30 mouse cellular contexts compared by ENCODE assay signal in genomic region chr11:88493795-88494559, GRCm38 (mm10).
DNase-seq lines count a peak whose midpoint lies in the region; ATAC-seq and TF ChIP-seq lines count a peak whose summit lies in the region.
"Had no signal": no experiment of that assay in that cellular context is flagged by ENCODE, and none has a peak within 500 bp of the region (broad histone marks: within the 10 kb centered on the region; RNA-seq: fewer than 3 reads in every experiment).

No protein-coding gene starts in this region.

- H3K4me3 ChIP-seq in forebrain, embryonic 13.5 days = no peak overlapping the region
- no peak overlapping the region for H3K4me3 ChIP-seq in forebrain, embryonic 11.5 days (ENCODE audit: low read depth, low read length)
- H3K4me3 ChIP-seq in hindbrain, embryonic 16.5 days (ENCODE audit: low read length) = no peak overlapping the region
- H3K4me3 ChIP-seq in hindbrain, postnatal 0 days (ENCODE audit: low read length) = no peak overlapping the region
- no peak overlapping the region for H3K4me3 ChIP-seq in spleen, adult 2 months (ENCODE audit: extremely low read depth, insufficient read depth, insufficient read length)
- H3K4me3 ChIP-seq: heart, embryonic 10.5 days; heart, embryonic 15.5 days; kidney, embryonic 15.5 days; layer of hippocampus, adult 2 months; left cerebral cortex, adult 2 months; limb, embryonic 12.5 days; liver, embryonic 15.5 days had no signal

- ATAC-seq in forebrain, embryonic 13.5 days = no peak
- ATAC-seq in forebrain, embryonic 11.5 days (replicated peaks; ENCODE audit: low FRiP score) = no peak
- ATAC-seq in hindbrain, embryonic 16.5 days = no peak
- no peak for ATAC-seq in hindbrain, postnatal 0 days
- ATAC-seq: Patski had no signal

- no peak for TF ChIP-seq POLR2A in spleen, adult 2 months (IDR thresholded peaks at IDR 0.05; ENCODE audit: low read depth, low read length)

- H3K9me3 ChIP-seq in forebrain, embryonic 13.5 days (replicated peaks) = no peaks in the 10 kb centered on the region
- no peaks in the 10 kb centered on the region for H3K9me3 ChIP-seq in forebrain, embryonic 11.5 days (ENCODE audit: control insufficient read depth, low read length)
- no peaks in the 10 kb centered on the region for H3K9me3 ChIP-seq in hindbrain, embryonic 16.5 days (ENCODE audit: control insufficient read depth, low read length)
- H3K9me3 ChIP-seq in hindbrain, postnatal 0 days (ENCODE audit: low read length) = no peaks in the 10 kb centered on the region
- H3K9me3 ChIP-seq: heart, embryonic 10.5 days; heart, embryonic 15.5 days; kidney, embryonic 15.5 days; limb, embryonic 12.5 days; liver, embryonic 15.5 days had no signal

- DNase-seq in forebrain, embryonic 11.5 days (ENCODE audit: low spot score) = no peak
- DNase-seq in hindbrain, postnatal 0 days (ENCODE audit: low spot score) = no peak
- peak; percentile 22 to 45 for DNase-seq in spleen, adult 2 months (ENCODE audit: low read depth in 1 of 2, low spot score in 2 of 2)
- no peak for DNase-seq in spleen, adult 12 weeks (ENCODE audit: low spot score)
- peak; percentile 67 for DNase-seq in splenic B cell, adult 2 months (ENCODE audit: low read depth, low spot score)
- no peak for DNase-seq in kidney, postnatal 14 days
- DNase-seq: adrenal gland, postnatal 14 days; cerebellum, adult 11 months; cerebellum, adult 9-10 months; cerebellum, postnatal 36 days; gastrocnemius, postnatal 14 days; heart, postnatal 36 days; kidney, adult 18-20 months; kidney, postnatal 36 days; lung, embryonic 14.5 days; lung, postnatal 14 days; right cerebral cortex, postnatal 4 days; thymus, adult 18-20 months; thymus, postnatal 25 days had no signal

- no peak overlapping the region for H3K9ac ChIP-seq in forebrain, embryonic 13.5 days
- H3K9ac ChIP-seq in forebrain, embryonic 11.5 days (ENCODE audit: low read length) = no peak overlapping the region
- no peak overlapping the region for H3K9ac ChIP-seq in hindbrain, embryonic 16.5 days (ENCODE audit: low read depth, low read length)
- no peak overlapping the region for H3K9ac ChIP-seq in hindbrain, postnatal 0 days (replicated peaks; ENCODE audit: low read length)
- H3K9ac ChIP-seq: heart, embryonic 15.5 days; kidney, embryonic 15.5 days; limb, embryonic 12.5 days; liver, embryonic 15.5 days; lung, embryonic 14.5 days had no signal

- peak overlapping the region; percentile 25 for H3K27ac ChIP-seq in forebrain, embryonic 13.5 days
- no peak overlapping the region for H3K27ac ChIP-seq in forebrain, embryonic 11.5 days (ENCODE audit: low read depth, low read length)
- peak overlapping the region; percentile 29; the same call in 1 of the 2 replicates for H3K27ac ChIP-seq in hindbrain, embryonic 16.5 days (ENCODE audit: low read depth, low read length)
- H3K27ac ChIP-seq in hindbrain, postnatal 0 days = no peak overlapping the region
- no peak overlapping the region for H3K27ac ChIP-seq in spleen, adult 2 months (ENCODE audit: insufficient read depth, low read length)
- H3K27ac ChIP-seq: heart, embryonic 10.5 days; heart, embryonic 15.5 days; kidney, embryonic 15.5 days; layer of hippocampus, adult 2 months; left cerebral cortex, adult 2 months; limb, embryonic 12.5 days; liver, embryonic 15.5 days; stomach, postnatal 0 days had no signal

- no peak overlapping the region for H3K4me2 ChIP-seq in forebrain, embryonic 13.5 days
- H3K4me2 ChIP-seq in forebrain, embryonic 11.5 days (ENCODE audit: low read depth, low read length, severe bottlenecking) = no peak overlapping the region
- H3K4me2 ChIP-seq in hindbrain, embryonic 16.5 days (ENCODE audit: low read length) = no peak overlapping the region
- no peak overlapping the region for H3K4me2 ChIP-seq in hindbrain, postnatal 0 days (ENCODE audit: low read depth, low read length)
- H3K4me2 ChIP-seq: heart, embryonic 15.5 days; kidney, embryonic 15.5 days; limb, embryonic 12.5 days; liver, embryonic 15.5 days; lung, embryonic 14.5 days had no signal

- H3K27me3 ChIP-seq in forebrain, embryonic 13.5 days = no peaks in the 10 kb centered on the region
- H3K27me3 ChIP-seq in forebrain, embryonic 11.5 days (ENCODE audit: control insufficient read depth, insufficient read depth, low read length) = no peaks in the 10 kb centered on the region
- no peaks in the 10 kb centered on the region for H3K27me3 ChIP-seq in hindbrain, embryonic 16.5 days (replicated peaks; ENCODE audit: control insufficient read depth, insufficient read depth, low read length)
- H3K27me3 ChIP-seq in hindbrain, postnatal 0 days (ENCODE audit: insufficient read depth, low read length) = no peaks in the 10 kb centered on the region
- no peaks in the 10 kb centered on the region for H3K27me3 ChIP-seq in spleen, adult 2 months (ENCODE audit: control insufficient read depth, insufficient read depth, low read length)
- H3K27me3 ChIP-seq in splenic B cell, adult 2 months (ENCODE audit: control insufficient read depth, insufficient read depth, low read length, poor library complexity, severe bottlenecking) = no peaks in the 10 kb centered on the region
- H3K27me3 ChIP-seq: heart, embryonic 15.5 days; kidney, embryonic 15.5 days; limb, embryonic 12.5 days; liver, embryonic 15.5 days; Patski had no signal

- no peaks in the 10 kb centered on the region for H3K36me3 ChIP-seq in forebrain, embryonic 13.5 days (ENCODE audit: poor library complexity, severe bottlenecking)
- no peaks in the 10 kb centered on the region for H3K36me3 ChIP-seq in forebrain, embryonic 11.5 days (ENCODE audit: control insufficient read depth, insufficient read depth, low read length)
- no peaks in the 10 kb centered on the region for H3K36me3 ChIP-seq in hindbrain, embryonic 16.5 days (ENCODE audit: control insufficient read depth, insufficient read depth, low read length)
- no peaks in the 10 kb centered on the region for H3K36me3 ChIP-seq in hindbrain, postnatal 0 days (ENCODE audit: insufficient read depth, low read length)
- no peaks in the 10 kb centered on the region for H3K36me3 ChIP-seq in spleen, adult 2 months (ENCODE audit: control insufficient read depth, insufficient read depth, low read length)
- H3K36me3 ChIP-seq in splenic B cell, adult 2 months (ENCODE audit: control insufficient read depth, insufficient read depth, low read length, poor library complexity, severe bottlenecking) = no peaks in the 10 kb centered on the region
- H3K36me3 ChIP-seq: heart, embryonic 15.5 days; limb, embryonic 12.5 days; liver, embryonic 15.5 days had no signal

- TF ChIP-seq CTCF in hindbrain, postnatal 0 days (IDR thresholded peaks at IDR 0.05; ENCODE audit: low read depth) = no peak
- no peak for TF ChIP-seq CTCF in spleen, adult 2 months (IDR thresholded peaks at IDR 0.05; ENCODE audit: extremely low read depth, insufficient read depth, insufficient read length, insufficient replicate concordance)

- H3K4me1 ChIP-seq in forebrain, embryonic 13.5 days = peaks cover 55% of the 10 kb centered on the region
- 0 out of 2 replicates have a peak, but pooled peaks cover 12% of the 10 kb centered on the region for H3K4me1 ChIP-seq in forebrain, embryonic 11.5 days (replicated peaks; ENCODE audit: control insufficient read depth, insufficient read depth, low read length)
- H3K4me1 ChIP-seq in hindbrain, embryonic 16.5 days (ENCODE audit: control insufficient read depth, insufficient read depth, low read depth, low read length) = peaks cover 33% of the 10 kb centered on the region
- peaks cover 27% of the 10 kb centered on the region for H3K4me1 ChIP-seq in hindbrain, postnatal 0 days (ENCODE audit: insufficient read depth, low read length)
- H3K4me1 ChIP-seq in spleen, adult 2 months (ENCODE audit: control insufficient read depth, insufficient read depth, insufficient read length) = peaks cover 3% of the 10 kb centered on the region; the same call in 1 of the 2 replicates

- WGBS in forebrain, embryonic 13.5 days = 92% methylated on average over 18 of the region's 18 CpGs
- WGBS in forebrain, embryonic 11.5 days = 89% methylated on average over 18 of the region's 18 CpGs
- WGBS in hindbrain, embryonic 16.5 days = 75% methylated on average over 18 of the region's 18 CpGs
- 79% methylated on average over 18 of the region's 18 CpGs for WGBS in hindbrain, postnatal 0 days
- WGBS in spleen, adult 2 months = 79% methylated on average over 18 of the region's 18 CpGs

Comparison
In these comparisons a context has a peak if more than half of its experiments do, and no peak if none do; other contexts are left out.
1. H3K27ac ChIP-seq: peak in forebrain, embryonic 13.5 days (single experiment) and hindbrain, embryonic 16.5 days (single experiment); none in forebrain, embryonic 11.5 days (single experiment), hindbrain, postnatal 0 days (single experiment) and spleen, adult 2 months (single experiment).
2. DNase-seq: peak in spleen, adult 2 months (2 of 2) and splenic B cell, adult 2 months (single experiment); none in forebrain, embryonic 11.5 days (single experiment), hindbrain, postnatal 0 days (single experiment), spleen, adult 12 weeks (single experiment) and kidney, postnatal 14 days (single experiment).